Mouse (Mus musculus) splenic B cell, adult 2 months (primary cell): Measurements from ENCODE around the gene Zfp143.
"Not testable (repeated sequence)": the region's sequence is repeated elsewhere in the genome, so short reads cannot be mapped to it uniquely, and the experiment has no call there.

Experiments used
- DNase-seq: peaks from one replicate; pipeline ENCODE4 v3.0.0-alpha.2; 2011; ENCODE audit warnings: low read depth, low spot score
- H3K27me3 ChIP-seq: 2 replicates; pipeline ENCODE4 v1.6.1; 2012; ENCODE audit warnings: mild to moderate bottlenecking, low read length, moderate library complexity, mixed read lengths; ENCODE audit not compliant: control insufficient read depth, poor library complexity, insufficient read depth, severe bottlenecking
- H3K36me3 ChIP-seq: 2 replicates; pipeline ENCODE4 v1.6.1; 2012; ENCODE audit warnings: mild to moderate bottlenecking, low read length, moderate library complexity, mixed read lengths; ENCODE audit not compliant: control insufficient read depth, poor library complexity, insufficient read depth, severe bottlenecking

The Zfp143 gene

DNA sequence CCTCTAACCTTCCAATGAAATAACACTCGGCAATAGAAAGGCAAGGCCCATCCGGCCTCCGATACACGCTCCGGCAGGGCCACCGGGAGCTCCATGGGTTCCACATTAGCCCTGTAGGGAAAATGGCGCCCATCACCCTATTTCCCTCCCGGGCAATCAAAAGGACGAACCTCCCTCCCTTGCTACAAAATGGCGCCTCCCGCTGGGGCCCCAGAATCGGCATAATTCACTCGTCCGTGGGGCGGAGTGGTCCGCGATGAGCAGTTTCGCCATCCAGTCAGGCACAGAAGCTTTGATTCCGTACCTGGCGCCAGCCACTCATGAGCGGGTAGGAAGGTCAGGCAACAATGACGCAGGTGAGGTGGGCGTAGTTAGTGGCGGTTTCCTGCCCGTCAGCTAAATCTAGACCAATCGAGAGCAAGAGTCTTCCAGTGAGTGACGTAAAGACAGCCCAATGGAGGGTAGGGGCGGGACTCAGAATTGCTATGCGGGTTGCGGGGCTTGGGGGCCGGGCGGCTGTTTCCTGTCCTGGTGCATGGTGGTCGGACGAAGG is at the start of gene Zfp143:
Gene Zfp143, plus strand, starts transcription at position 19 of the 553 bp plus-strand sequence.
- DNase-seq = peak; percentile 100
- Histone ChIP-seq H3K27me3 (no peaks in the 10 kb centered on the region), H3K36me3 (0 out of 2 replicates have a peak, but pooled peaks cover 2% of the 10 kb centered on the region)

DNA sequence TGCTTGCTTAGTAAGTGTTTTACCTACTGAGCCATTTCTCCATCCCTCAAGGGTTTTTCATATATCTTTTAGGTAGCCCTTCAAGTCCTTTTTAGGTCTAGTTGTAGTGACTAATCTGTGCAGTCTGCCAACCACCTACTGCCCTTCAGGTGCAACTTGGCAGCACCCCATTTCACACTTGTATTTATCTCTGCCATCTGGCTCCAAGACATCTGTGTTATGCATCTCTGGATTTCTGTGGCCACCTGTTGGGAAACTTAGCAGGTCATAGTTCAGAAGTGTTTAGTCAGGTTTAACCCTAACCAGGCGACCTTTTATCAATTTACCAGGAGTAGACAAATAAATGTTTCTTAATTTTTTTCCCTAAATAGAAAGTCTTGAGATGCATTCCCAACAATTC is 49.6 kb upstream of the Zfp143 start:
- no peaks in the 10 kb centered on the region for H3K27me3 ChIP-seq
- no peak for DNase-seq
- no peaks in the 10 kb centered on the region for H3K36me3 ChIP-seq

DNA sequence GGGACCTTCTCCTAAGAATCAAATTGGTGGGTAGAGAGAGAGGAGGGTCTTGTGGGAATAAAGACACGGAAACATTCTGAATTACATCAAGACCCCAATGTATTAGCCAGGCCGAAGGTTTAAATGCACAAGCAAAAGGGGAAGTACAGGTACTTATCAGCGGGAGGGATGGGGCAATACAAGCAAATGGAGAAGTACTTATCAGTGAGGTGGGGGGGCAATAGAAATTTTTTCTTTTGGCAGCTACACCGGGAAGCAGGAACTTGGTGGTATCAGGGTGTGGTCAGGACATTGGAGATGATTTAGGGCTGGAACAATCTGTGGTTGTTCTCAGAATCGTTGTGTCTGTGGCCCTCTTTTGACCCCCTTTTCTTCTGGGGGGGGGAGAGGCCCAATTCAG is 46.7 kb upstream of the Zfp143 start:
- no peak for DNase-seq
- Histone ChIP-seq H3K36me3 (no peaks in the 10 kb centered on the region), H3K27me3 (no peaks in the 10 kb centered on the region)

DNA sequence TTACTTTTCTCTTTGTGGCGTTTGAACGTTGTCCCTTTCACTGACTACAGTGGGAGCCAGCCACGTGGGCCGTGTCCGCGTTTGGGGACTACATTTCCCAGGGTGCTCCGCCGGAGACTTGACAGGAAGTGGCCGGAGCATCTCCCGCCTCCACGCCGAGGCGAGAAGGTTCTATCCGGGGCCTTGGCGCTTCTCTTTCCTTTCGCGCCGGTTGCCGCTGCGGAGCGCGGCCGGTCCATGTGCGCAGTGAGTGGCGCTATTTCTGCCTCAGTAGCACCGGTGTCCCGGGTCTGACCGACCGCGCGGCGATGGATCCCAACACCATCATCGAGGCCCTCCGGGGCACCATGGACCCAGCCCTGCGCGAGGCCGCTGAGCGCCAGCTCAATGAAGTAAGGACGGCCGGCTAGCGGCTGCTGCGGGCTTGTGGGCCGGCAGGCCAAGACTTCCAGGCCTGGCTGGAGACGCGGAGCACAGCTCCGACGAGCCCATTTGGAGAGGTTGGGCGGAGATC is 42.8 kb upstream of the Zfp143 start, which contains the start of gene Ipo7:
Gene Ipo7, plus strand, starts transcription at position 158 of the 514 bp plus-strand sequence.
- H3K27me3 ChIP-seq = no peaks in the 10 kb centered on the region
- DNase-seq = peak; percentile 90
- H3K36me3 ChIP-seq = no peaks in the 10 kb centered on the region

DNA sequence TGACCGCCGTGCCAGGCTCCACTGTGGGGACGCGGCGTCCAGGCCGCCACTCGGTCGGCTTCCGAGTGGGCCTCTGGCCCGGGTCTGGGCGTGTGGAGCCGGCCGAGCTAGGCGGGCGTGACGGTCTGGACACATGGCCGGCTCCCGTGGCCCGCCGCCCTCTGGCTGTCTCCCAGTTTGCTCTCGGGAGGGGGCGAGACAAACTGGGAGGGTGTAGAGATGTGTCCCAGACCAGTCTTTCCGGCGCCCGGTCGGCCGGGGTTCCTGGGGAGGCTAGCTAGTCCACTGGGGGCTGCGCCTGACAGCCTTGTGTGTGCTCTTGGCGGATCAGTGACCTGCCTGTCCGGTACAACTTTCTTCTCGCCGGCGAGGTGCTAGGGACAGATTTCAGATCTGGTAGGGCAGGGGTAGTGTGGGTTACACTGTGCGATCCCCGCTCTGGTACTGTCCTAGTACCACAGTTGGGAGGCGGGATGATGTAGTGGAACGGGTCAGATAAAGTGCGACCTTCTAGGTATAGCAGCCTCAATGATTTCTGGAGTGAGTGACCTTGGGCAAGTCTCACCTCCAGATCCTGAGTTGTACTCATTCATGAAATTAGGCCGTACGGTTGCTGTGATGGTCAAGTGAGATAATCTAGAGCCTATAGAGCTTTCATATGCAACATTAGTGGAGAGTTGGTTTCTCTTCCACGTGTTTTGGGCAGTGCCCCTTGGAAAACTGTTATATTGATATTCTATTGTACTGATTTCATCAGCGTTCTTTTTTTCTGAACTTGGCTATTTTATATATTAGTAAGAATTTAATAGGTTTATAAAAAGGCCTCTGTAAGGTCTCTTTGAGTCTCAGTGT is 42.2 kb upstream of the Zfp143 start:
- DNase-seq = peak; percentile 35
- Histone ChIP-seq H3K27me3 (no peaks in the 10 kb centered on the region), H3K36me3 (no peaks in the 10 kb centered on the region)

DNA sequence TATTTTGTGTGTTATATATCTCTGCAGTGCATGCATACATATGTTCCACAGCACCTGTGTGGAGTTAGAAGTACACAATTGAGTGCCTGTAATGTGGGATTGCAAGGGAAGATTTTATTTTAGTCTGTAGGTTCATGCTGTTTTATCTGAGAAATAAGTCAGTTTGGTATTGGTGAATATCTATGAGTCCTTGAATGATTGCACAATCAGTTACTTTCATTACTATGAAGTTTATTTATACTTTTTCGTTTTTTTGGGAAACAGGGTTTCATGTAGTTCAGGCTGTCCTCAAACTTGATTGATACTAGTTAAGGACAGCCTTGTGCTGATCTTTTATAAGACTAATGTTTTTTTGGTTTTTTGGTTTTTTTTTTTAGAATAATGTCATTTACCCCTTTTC is 37.5 kb upstream of the Zfp143 start:
- Histone ChIP-seq H3K36me3 (0 out of 2 replicates have a peak, but pooled peaks cover 2% of the 10 kb centered on the region), H3K27me3 (no peaks in the 10 kb centered on the region)
- no peak for DNase-seq

DNA sequence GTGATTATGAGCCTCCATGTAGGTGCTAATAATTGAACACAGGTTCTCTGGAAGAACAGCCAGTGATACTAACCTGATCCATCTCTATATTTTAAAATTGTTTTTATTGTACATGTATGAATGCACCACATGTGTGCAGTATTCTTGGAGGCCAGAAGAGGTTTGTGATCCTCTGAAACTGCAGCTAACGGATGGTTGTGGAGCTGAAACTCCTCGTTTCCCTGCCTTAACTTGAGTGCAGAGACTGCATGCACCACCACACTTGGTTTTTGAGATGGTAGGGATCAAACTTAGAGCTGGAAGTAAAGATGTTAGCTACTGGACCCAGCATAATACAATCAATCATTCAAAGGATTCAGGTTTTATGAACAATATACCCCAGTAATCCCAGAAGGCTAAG is 34.4 kb upstream of the Zfp143 start:
- no peaks in the 10 kb centered on the region for H3K27me3 ChIP-seq
- peaks cover 3% of the 10 kb centered on the region; the same call in 1 of the 2 replicates for H3K36me3 ChIP-seq
- DNase-seq = no peak

DNA sequence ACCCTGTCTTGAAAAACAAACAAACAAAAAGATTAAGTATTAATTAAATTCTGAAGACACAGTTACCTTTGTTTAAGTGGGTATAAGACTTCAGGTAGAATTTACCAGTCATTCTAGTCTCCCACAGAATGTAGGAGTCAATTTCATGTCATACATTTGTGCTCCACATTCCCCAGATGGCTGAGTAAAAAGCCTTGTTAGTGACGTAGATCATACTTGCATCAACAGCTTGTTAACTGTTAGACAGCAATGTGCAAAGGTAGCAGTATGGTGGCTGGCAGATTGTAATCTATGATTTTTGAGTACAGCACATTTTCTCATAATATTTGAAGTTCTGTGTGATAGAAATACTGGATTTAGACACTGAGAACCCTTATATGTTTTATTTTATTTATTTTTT is 32.2 kb upstream of the Zfp143 start:
- H3K36me3 ChIP-seq = peaks cover 10% of the 10 kb centered on the region; the same call in 1 of the 2 replicates
- no peak for DNase-seq
- H3K27me3 ChIP-seq = no peaks in the 10 kb centered on the region

DNA sequence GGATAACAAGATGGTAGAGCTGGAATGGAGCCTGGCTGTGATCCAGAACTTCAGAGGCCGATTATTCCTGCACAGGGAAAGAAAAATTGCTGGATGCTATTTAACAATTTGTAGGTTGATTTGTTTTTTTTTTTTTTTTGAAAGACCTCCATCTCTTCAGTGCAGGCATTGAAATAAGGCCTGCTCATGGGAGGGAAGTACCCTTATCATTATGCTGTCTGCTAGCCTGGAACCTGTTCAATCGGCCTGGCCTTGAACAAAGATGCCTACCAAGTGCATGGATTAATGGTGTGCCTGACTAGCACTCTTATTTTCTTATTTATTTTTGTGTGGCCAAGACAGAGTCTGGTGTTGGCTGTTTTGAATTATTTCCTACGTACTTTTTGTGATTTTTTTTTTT is 30.7 kb upstream of the Zfp143 start:
- no peak for DNase-seq
- H3K27me3 ChIP-seq = no peaks in the 10 kb centered on the region

DNA sequence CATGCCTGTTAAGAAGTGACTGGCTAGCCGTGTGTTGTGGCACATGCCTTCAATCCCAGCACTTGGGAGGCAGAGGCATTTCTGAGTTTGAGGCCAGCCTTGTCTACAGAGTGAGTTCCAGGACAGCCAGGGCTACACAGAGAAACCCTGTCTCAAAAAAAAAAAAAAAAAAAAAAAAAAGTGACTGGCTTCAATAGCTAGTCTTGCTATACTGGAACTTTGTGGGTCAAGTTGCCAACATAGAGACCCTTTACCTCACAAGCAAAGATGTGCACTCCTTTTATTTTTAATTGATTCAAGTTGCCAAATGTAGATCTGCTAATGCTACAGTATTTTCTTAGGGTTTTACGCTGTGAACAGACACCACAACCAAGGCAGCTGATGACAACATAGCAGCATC is 3.3 kb upstream of the Zfp143 start:
- DNase-seq, H3K27me3 ChIP-seq: not testable (repeated sequence)
- peaks cover 12% of the 10 kb centered on the region; the same call in 1 of the 2 replicates for H3K36me3 ChIP-seq

More for the DNA sequence above, 30.7 kb upstream of the Zfp143 start:
- peaks cover 11% of the 10 kb centered on the region for H3K36me3 ChIP-seq

DNA sequence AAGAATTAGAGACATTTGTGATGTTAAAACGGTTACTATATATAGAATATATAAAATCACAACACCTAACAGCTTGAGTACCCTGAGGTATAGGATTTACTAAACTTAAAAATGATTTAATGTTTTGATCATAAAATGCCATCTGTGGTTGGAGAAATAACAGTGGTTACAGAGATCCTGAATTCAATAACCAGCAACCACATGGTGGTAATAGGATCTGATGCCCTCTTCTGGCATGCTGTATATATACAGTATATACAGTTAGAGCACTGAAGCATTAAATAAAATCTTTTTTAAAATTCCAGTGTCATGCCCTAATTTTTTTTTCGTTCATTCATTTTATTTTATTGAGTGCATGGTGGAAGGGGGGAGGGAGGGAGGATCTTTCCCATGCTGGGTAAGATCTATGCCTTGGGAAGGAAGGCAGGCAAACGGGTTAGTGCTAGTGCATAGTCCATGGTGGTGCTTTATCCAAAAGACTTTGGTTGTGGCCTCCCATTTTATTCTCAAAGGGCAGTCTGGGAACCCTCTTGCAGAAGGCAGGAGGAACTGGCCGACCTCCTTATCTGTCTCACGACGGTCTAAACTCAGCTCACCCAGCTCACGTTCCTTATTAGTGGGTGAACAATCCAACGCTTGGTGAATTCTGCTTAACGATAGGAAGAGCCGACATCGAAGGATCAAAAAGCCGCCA is 1.8 kb upstream of the Zfp143 start:
- peak; percentile 53 for DNase-seq
- H3K36me3 ChIP-seq = 0 out of 2 replicates have a peak, but pooled peaks cover 5% of the 10 kb centered on the region
- no peaks in the 10 kb centered on the region for H3K27me3 ChIP-seq

DNA sequence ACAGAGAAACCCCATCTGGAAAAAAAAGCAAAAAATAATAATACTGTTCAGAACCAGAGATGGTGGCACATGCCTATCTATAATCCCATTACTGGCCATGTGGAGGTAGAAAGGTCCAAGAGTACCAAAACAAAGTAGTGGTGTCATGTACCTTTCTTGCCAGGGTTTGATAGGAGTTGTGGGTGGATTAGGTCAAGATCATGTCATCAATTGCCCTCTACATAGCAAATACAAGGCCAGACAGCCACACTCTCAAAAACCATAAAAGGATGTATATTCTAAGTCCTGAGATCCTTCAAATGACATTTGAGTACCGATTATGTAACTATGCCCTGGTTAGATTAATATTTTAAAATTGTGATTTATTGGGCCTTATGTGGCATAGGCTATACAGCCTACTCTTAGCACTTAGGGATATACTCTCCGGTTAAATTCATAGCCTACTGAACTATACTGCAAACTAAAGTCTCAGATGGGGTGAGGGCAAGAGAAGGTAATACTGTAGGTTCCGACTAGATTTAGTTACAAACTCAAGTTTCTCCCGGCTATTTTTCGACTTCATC is 830 bp upstream of the Zfp143 start:
- no peaks in the 10 kb centered on the region for H3K27me3 ChIP-seq
- DNase-seq = peak; percentile 11
- no peaks in the 10 kb centered on the region for H3K36me3 ChIP-seq

DNA sequence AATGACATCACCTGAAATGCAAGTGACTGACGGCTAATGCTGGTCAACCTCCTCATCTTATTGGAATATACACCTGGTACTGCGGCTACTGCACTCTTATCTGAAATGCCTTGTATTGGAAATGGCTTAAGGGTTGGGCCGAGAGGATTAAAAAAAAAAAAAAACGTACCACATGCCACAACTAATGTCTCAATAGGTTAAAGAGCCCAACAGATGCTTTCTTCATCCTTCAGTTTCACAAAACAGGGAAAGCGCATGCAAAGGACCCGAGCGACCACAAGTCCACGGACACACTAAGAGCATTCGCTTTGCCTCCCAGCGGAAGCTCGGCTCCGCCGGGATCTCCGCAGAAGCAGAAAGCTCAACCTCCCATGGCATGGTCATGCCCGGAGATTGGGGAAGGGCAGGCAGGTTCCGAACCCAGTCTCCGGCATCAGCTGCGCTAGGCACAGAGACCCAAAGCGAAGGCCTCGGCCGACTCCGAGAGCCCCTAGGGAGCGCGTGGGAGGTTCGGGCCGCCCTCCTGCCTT is 283 bp upstream of the Zfp143 start:
- no peak for DNase-seq
- Histone ChIP-seq H3K27me3 (no peaks in the 10 kb centered on the region), H3K36me3 (0 out of 2 replicates have a peak, but pooled peaks cover 2% of the 10 kb centered on the region)

DNA sequence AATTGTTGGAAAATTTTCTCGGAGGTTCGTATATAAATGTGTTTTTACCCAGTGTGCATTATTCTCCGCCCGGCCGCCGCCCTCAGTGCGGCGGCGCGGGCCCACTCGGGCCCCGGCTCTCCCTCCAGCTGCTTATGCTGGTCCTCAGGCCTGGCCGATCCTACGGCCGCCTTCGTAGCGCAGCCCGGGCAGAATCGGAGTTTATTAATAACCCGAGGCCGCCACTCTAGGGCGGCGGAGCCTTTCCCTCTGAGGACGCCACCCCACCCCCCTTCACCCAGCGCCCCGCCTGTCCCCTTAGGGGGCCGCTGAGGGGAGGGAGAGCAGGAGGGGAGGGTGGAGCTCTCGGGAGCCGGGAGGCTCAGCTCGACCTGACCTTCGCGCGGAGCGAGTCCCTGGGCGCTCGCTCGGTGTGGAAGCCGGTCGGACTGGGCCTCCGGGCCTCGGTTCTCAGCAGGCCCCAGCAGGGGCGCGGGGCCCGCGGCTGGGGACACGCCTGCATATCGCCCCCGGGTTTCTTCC is 796 bp downstream of the Zfp143 start:
- DNase-seq = no peak
- Histone ChIP-seq H3K27me3 (no peaks in the 10 kb centered on the region), H3K36me3 (0 out of 2 replicates have a peak, but pooled peaks cover 2% of the 10 kb centered on the region)
